Mouse (Mus musculus) liver, embryonic 11.5 days (tissue): ENCODE results near the gene Rab39b. TPM values are rescaled to one million over a fixed set of nuclear protein-coding genes. Genes with fewer than 3 reads are reported as not detected.

ENCODE experiments used
- ATAC-seq: fragments of 200-750 bp; cut with Nextera tagmentation; replicated peaks from 2 replicates; pipeline ENCODE4 v1.8.0; 2017; ENCODE audit warnings: moderate number of reproducible peaks, mild to moderate bottlenecking, moderate TSS enrichment, moderate library complexity; ENCODE audit not compliant: low FRiP score
- DNase-seq: peaks from one replicate; pipeline ENCODE4 v3.0.0-alpha.2; 2017; ENCODE audit warnings: low spot score
- H3K27ac ChIP-seq: fragments of 300-500 bp; sonication (generic); 2 replicates; pipeline ENCODE4 v1.5.1; 2014; ENCODE audit warnings: mild to moderate bottlenecking, low read depth, low read length, control low read depth
- H3K27me3 ChIP-seq: fragments of 300-500 bp; sonication (generic); replicated peaks from 2 replicates; pipeline ENCODE4 v1.6.1; 2014; ENCODE audit warnings: low read length, mixed read lengths; ENCODE audit not compliant: control insufficient read depth, insufficient read depth
- H3K36me3 ChIP-seq: fragments of 300-500 bp; sonication (generic); 2 replicates; pipeline ENCODE4 v1.6.1; 2014; ENCODE audit warnings: mild to moderate bottlenecking, low read length, moderate library complexity, mixed read lengths; ENCODE audit not compliant: control insufficient read depth, insufficient read depth
- H3K4me1 ChIP-seq: fragments of 300-500 bp; sonication (generic); replicated peaks from 2 replicates; pipeline ENCODE4 v1.6.1; 2014; ENCODE audit warnings: low read length, mixed read lengths; ENCODE audit not compliant: control insufficient read depth, insufficient read depth
- H3K4me2 ChIP-seq: fragments of 300-500 bp; sonication (generic); 2 replicates; pipeline ENCODE4 v1.6.1; 2014; ENCODE audit warnings: mild to moderate bottlenecking, control low read depth, moderate library complexity
- H3K4me3 ChIP-seq: fragments of 300-500 bp; sonication (generic); 2 replicates; pipeline ENCODE4 v1.5.1; 2014; ENCODE audit warnings: low read depth, low read length, control low read depth
- H3K9ac ChIP-seq: fragments of 300-500 bp; sonication (generic); 2 replicates; pipeline ENCODE4 v1.6.1; 2014; ENCODE audit warnings: low read depth, low read length, control low read depth
- H3K9me3 ChIP-seq: fragments of 300-500 bp; sonication (generic); 2 replicates; pipeline ENCODE4 v1.6.1; 2016; ENCODE audit warnings: low read length, inconsistent platforms, mixed read lengths; ENCODE audit not compliant: control insufficient read depth
- WGBS: fragments of 180-500 bp; shearing (Covaris S2); extraction: QIAGEN DNeasy Blood & Tissue Kit; methylation state at CpG from one replicate; pipeline ENCODE4 v1.1.7; 2014; 5-methylcytosine and 5-hydroxymethylcytosine counted together
- polyA plus RNA-seq: library from polyadenylated mRNA; unstranded; fragments of >200 nt; fragmentation: Nextera tagmentation; extraction: Ambion mirVana; gene quantifications from 2 replicates; pipeline ENCODE4 v1.2.1, GENCODE M21; 2014

The Rab39b gene
- polyA plus RNA-seq: 0.43 and 0.52 TPM in 2 replicates

DNA sequence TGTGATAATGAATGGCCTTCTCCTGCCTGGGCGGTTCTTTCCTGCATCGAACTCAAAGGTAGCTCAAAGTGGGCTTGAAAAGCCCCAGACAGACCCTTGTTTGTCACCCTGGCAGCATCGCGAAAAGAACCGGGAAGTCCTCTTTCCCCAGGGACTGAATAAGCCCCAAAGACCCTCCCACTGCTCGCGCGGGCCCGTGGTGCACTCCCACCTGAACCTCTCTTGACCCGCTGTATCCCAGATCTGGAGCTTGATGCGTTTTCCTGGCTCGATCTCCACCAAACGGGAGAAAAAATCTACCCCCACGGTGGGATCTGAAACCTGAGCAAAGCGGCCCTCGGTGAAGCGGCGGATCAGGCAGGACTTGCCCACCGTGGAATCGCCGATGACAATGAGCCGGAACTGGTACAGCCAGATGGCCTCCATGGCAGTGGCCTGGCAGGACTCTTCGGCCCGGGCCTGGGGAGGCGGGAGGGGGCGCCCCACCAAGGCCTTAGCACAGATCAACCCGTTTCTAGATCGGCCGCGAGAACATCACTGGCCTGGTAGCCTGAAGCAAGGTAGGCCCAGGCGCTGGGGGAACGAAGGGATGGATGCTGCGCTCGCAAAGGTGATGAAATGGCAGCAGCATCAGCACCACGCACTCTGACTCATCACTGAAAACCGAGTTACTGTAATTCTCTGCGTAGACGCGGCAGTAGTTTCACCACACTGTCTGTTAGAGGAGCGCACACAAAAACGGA is at the start of gene Rab39b:
Rab39b (minus strand) TSS at position 650 of the 743 bp plus-strand sequence.
- 10% methylated on average over 41 of the region's 41 CpGs for WGBS
- ATAC-seq (no peak), DNase-seq (peak; percentile 33)
- H3K9ac ChIP-seq: no peak within 1 kb of the TSS
- peak within 1 kb of the TSS; percentile 52 for H3K4me2 ChIP-seq
- H3K9me3 ChIP-seq: no peaks in the 10 kb centered on the region
- peak within 1 kb of the TSS; percentile 43 for H3K4me3 ChIP-seq
- no peaks in the 10 kb centered on the region for H3K27me3 ChIP-seq
- no peaks in the 10 kb centered on the region for H3K4me1 ChIP-seq
- H3K36me3 ChIP-seq: no peaks in the 10 kb centered on the region
- no peak within 1 kb of the TSS for H3K27ac ChIP-seq

DNA sequence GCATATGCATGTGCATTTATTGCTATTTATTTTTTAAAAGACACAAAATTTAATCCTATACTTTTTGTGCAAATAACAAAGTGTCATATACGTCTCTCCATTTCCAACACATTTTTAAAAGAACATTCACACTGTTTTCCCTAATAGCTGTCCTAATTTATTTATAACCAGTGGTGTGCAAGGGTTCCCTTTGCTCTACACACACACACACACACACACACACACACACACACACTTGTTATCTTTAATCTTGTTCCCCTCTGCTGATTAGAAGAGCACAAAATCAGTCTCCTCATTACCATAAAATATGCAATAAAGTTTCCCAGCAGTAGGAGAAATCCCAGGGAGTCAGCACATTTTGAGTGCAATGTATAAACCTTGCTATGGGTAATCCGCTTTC is 508 bp upstream of the Rab39b start:
- H3K36me3 ChIP-seq: no peaks in the 10 kb centered on the region
- no peaks in the 10 kb centered on the region for H3K4me1 ChIP-seq
- DNase-seq (no peak), ATAC-seq (no peak)
- no peak overlapping the region for H3K4me3 ChIP-seq
- H3K9me3 ChIP-seq: no peaks in the 10 kb centered on the region
- H3K27ac ChIP-seq: no peak overlapping the region
- no peak overlapping the region for H3K4me2 ChIP-seq
- H3K27me3 ChIP-seq: no peaks in the 10 kb centered on the region
- WGBS: 81% methylated on average over 2 of the region's 2 CpGs
- no peak overlapping the region for H3K9ac ChIP-seq

Other genes starting within 250 kb of the Rab39b start
- gene Fundc2, start 195.8 kb downstream of the Rab39b start, polyA plus RNA-seq: 46.3 and 50.5 TPM in 2 replicates
- 0.62 and 1.5 TPM in 2 replicates for gene F8, start 195.6 kb downstream of the Rab39b start, polyA plus RNA-seq
- 15.3 and 19.1 TPM in 2 replicates for gene Cmc4, start 161.6 kb downstream of the Rab39b start, polyA plus RNA-seq
- gene Mtcp1, start 161.6 kb downstream of the Rab39b start, polyA plus RNA-seq: 7.7 and 8.1 TPM in 2 replicates
- 57.6 and 64.8 TPM in 2 replicates for gene Brcc3, start 161.6 kb downstream of the Rab39b start, polyA plus RNA-seq
- 155 and 173 TPM in 2 replicates for gene Vbp1, start 63.9 kb downstream of the Rab39b start, polyA plus RNA-seq